Mouse (Mus musculus) right cerebral cortex, postnatal 10 days (tissue): ENCODE data around the gene Ctsh.
A peak's percentile ranks its signal among the peaks of the same experiment; 100 is the strongest.
"Not testable (repeated sequence)": the region's sequence is repeated elsewhere in the genome, so short reads cannot be mapped to it uniquely, and the experiment has no call there.

Experiments used
- DNase-seq, 2 experiments: peaks; one replicate each; pipeline ENCODE4 v3.0.0; 2021; ENCODE audit warnings: low spot score in 2 of 2

The Ctsh gene

DNA sequence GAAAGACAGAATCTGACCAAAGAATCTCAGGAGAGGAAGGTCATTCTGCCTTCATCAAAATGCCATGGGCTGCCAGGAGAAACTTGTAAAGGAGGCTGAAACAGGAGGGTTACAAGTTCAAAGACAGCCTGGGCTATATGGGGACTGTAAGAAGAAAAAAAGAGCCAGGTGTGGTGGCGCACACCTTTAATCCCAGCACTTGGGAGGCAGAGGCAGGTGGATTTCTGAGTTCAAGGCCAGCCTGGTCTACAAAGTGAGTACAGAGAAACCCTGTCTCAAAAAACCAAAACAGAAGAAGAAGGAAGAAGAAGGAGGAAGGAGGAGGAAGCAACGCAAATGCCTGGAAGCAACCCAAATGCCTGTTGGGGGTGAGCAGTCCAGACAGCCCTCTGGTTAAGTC, at the start of gene Ctsh:
Gene Ctsh (plus strand): TSS at position 301 of the 400 bp plus-strand sequence.
- no peak for DNase-seq

DNA sequence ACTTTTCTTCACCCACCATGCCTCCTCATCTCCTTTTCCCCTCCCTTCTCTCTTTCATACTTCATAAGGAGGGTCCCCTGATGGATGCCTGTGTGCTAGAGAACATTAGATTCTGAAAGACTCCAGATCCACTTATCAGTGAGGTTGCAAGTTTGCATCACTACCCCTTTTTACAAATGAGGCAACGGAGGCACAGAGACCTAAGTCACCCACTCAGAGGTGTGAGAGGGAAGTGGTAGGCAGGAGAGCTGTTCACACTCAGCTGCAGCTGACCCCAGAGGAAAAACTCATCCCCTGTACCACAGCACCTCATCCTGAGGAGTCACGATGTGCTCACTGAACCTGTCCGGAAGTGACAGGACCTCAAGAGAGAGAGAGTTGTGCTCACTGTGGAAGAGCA, 47.5 kb upstream of the Ctsh start:
- no peak for DNase-seq

DNA sequence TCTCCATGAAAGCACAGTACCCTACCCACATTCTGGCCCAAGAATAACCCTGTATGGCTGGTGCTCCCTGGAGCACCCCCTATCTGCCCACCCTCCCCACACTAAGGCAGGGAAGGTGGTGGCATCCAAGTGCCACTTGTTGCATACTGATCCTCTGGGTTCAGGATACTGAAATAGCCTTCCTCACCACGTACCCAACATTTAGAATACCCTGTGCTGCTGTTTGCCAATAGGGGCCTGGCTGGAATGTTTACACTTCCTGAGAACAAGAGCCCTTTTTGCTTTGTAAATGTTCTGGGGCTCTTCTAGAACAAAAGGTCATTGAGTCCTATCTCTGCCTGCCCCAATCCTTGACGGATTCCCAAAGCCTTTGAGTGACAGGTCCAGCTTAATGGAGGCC, 46.9 kb upstream of the Ctsh start:
- no peak for DNase-seq

DNA sequence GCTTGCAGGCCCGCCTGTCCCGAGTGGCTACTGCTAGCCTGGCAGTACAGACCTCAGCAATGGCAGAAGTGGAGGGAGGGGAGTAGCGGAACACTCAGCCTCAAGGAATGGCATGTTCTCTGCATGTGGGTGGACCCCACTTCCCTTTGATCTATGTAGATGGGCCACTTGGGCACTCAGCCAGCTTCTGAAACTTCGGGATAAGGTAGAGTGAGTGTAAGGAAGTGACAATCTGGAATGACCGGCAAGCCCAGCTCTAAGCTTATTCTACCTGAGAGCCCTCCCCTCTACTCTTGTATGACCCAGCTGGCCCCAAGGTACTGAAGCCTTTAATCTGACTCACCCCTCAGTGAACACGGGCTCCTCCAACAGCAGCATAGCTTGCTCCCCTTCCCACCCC, 45.8 kb upstream of the Ctsh start:
- no peak for DNase-seq

DNA sequence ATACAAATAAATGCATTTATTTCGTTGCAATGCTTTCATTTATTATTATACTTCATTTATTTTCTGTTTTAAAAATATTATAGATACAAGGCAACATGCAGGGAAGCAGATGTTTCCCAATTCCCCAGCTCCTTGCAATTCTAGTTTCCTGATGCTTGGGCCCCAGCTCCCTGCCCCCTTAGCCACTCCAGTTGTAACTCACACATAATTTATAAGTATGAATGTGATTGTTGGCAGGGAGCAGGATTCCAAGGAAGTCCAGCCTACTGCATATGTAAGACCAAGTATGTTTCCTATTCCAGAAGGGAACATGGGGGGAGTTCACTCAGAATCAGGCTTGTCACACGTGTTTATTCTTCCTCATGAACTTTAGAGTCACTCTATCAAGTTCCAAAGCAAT, 42.1 kb upstream of the Ctsh start:
- no peak for DNase-seq

DNA sequence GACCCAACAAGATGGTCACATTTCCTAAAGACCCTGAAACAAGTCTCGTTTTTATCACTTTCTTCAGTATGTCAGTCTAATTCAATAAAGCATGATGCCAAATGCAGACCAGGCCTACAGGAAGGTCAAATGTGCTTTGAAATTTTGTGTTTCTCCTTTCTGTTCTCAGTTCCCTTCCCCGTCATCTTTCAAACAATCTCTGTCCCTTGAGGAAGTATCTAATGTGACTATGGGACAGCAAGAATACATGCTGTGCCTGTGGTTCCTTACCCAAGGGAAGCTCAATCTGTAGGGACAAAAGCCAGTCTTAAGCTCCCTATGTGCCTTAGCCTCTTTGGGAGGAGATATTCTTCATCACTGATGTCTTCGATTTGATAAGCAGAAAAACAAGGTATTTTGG, 39.3 kb upstream of the Ctsh start:
- no peak for DNase-seq

DNA sequence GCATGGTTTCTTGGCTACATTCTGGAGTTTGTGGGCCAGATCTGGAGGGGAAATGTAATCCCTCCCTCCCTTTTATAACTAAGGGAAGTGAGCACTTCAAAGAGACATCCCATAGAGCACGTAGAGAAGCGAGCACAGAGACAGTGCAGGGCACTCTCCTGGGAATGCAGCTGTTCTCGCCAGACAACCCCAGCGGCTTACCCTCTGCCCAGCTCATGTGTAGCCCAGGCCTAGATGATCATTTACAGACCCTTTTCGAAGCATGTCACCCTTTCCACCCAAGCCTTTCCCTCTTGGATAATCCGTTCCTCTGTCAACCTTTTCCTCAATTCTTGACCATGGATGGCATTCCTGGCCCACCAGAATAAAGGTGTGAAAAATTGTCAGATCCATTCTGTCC, 37.7 kb upstream of the Ctsh start:
- no peak for DNase-seq

DNA sequence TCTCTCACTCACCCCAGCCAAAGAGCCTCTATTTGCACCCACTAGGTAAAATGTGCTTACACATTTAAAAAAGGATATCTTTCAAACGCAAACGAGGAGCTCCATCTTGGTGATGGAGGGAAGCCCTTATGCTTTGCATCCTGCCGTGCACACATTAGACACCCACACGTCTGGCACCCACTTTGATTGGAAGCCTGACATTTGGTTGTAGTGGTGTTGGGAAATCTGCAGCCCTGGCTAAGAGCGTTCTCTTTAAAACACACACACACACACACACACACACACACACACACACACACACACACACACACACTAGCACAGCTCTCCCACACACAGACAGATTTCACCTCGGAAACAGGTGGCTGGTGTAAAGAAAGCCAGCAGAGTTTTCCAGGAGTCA, 33.1 kb upstream of the Ctsh start:
- peak; percentile 58 to 76 for DNase-seq

DNA sequence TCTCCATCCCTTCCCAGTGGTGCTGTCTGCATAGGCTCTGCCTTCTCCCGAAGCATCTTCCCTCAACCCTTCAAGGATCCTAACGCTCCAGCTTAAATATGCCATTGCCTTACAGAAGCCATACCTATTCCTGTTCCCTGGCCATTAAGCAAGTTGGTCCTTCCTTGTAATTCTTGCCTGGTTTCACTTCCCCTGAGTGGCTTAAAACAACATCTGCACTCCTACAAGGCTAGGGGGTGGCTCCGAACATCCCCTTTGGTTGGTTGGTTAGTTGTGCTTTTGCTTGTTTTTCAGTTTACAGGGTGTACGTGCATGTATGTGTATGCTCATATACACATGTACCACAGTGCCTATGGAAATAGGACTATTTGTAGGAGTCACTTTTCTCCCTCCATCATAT, 32.5 kb upstream of the Ctsh start:
- DNase-seq, result no peak

DNA sequence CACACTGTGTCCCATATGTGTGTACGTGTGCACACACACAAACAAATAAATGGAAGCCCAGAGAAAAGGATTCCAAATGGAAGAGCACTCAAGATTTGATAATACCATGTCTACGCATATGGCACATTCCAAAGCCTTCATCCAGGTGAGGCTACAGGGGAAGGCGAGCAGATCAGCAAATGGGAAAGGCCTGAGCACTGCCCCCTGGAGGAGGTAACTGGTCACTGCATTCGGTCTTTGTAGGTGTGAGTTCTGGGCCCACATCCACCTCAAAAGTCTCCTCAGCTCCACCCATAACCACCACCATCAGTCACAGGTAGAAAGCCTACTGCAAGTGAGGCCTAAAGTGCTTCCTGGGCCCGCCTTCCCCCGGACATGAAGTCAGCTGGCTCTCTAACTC, 26.2 kb upstream of the Ctsh start:
- DNase-seq, result no peak

DNA sequence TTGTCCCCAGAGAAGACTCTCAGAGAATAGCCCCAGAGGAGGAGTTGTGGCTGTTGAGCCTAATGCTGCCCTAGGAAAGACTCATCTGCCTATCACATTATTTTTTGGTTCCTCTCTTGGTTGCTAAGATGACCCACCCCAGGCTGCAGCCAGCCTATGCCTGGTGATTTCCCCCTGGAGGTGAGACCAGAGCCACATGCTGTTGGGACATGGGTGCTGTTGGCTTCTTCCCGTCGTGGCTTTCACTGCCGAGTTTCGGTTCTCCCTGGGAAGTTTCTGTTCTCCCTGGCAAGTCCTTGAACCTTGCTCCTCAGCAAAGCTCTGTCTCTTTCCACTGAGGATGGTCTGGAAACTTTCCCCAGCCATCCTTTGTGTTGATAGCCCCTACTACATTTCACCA, 20.0 kb upstream of the Ctsh start:
- peak; percentile 35 to 41 for DNase-seq

DNA sequence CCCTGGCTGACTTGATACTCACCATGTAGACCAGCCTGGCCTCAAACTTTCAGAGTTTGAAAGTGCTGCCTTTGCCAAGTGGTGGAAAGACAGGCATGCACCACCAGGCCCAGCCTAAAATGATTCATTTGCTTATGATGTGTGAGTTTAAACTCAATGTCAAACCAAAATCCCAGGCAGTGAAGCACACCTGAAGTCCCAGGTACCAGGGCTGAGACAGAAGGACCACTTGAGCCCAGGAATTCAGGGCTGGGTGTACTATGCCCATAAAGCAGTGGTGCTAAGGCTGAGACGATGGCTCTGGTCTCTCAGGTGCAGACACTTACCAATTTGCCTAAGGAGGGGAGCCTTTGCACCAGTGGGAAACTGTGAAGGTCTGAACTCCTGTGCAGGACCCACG, 18.8 kb upstream of the Ctsh start:
- no peak for DNase-seq

DNA sequence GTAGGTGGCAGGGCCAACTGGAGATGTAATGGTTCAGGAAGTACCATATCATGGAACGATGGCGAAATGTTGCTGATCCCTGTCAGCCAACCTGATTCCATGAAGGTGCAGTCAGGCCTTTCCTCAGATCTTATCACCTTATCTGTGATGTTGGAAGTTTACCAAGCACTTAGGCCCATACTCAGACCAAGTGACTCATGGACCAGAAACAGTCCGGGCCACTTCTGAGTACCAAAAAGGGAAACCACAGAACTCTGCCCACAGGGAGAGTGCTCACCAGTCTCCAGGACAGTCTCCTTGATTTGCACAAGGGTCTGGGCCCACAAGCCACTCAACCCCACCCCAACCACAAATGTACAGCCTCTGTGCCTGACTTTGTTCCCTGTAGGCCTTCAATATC, 18.2 kb upstream of the Ctsh start:
- DNase-seq, result no peak

DNA sequence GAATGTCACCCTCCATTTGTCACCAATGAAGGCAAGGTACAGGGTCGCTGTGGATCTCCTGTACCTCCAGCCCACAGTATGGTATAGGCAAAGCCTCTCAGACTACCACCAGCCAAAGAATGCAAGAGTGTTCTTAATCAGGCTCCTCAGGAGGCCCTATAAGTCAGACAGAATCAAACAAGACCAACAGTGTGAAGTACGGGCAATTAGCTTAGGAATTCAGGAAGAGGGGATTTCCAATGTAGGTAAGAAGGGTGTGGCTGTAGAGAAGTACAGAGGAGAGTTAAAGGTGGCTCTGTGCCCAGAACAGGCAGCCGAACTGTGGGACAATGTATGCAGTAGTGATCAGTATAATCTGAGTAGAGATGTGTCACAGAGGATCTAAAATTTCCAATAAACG, 17.6 kb upstream of the Ctsh start:
- no peak for DNase-seq

DNA sequence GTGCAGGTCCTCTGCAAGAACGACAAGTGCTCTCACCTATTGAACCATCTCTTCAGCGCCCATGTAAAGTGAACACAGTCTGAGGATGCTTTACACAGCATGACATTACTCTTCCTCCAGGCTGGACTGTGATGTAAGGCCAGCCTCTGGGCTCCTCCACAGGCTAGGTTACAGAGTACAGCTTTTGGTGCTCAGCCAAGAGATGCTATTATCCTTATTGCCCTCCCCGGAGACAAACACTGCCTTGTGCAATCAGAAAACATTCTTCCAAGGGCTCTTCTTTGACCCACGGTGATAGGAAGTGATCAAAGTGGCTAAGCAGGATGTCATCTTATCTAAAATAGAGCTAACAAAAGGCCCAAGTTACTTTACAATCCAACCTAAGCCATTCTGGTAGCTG, 15.4 kb upstream of the Ctsh start:
- DNase-seq, result no peak

DNA sequence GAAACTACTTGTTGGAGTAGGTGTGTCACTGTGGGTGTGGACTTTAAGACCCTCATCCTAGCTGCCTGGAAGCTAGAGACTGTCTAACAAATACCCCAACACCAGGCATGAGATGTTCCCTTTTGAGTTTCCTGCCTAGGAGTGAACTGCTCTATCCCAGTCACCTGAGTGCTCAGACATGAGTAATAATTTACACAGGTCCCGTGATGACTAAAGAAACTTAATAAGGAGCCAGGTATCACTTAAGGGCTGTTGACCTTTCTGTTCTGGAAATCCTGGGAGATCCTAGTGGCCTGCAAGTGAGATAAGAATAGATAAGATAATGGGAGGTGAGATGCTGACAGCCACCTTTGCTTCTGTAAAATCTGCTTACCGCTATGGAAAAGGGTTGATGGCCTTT, 13.0 kb upstream of the Ctsh start:
- no peak for DNase-seq

DNA sequence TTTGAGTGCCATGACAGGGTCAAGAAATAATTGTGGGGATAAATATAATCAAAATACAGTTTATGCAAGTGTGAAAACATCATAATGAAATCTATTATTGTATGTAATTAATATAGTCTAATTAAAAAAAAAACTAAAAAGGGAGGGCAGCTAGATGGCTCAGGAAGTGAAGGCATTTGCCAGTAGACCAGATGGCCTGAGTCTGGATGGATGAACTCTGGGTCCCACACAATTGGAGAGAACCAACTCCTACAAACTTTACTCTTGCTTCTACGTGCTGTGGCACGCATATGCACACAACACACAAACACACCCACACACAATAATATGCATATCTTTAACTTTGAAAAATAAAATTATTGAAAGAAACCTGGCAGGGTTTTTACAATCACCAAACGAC, 12.4 kb upstream of the Ctsh start:
- no peak for DNase-seq

DNA sequence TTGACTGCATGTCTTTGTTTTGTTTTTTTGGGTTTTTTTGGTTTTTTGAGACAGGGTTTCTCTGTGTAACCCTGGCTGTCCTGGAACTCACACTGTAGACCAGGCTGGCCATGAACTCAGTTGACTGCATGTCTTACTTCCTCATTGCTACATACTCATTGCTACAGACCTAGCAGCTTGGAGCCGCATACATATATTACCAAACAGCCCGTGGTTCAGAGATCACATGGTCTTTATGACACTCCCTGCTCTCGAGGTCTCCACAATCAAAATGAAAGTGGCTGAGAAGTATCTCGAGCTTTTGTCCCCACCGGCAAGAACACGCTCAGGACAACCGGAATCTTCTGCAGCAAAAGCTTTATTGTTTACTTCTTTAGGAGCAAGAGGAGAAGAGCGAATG, 11.0 kb upstream of the Ctsh start:
- not testable (repeated sequence) for DNase-seq

DNA sequence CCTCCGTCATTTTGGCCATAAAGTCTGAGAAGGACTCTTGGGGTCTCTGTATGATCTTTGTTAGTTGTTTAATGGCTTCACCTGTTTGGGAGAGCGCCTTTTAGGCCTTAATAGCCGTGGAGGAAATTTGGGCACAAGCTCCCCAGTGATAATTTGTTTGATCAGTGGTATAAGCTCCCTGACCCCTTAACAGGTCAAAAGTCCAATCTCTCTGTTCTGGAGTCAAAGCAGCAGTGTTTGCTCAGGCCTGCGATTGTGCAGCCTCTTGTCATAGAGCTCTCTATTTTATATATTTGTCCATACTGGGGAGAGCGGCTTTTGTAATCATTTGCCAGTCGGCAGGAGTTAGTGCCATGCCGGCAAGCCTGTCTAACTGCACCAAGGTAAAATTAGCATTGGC, 8.8 kb upstream of the Ctsh start:
- no peak for DNase-seq

DNA sequence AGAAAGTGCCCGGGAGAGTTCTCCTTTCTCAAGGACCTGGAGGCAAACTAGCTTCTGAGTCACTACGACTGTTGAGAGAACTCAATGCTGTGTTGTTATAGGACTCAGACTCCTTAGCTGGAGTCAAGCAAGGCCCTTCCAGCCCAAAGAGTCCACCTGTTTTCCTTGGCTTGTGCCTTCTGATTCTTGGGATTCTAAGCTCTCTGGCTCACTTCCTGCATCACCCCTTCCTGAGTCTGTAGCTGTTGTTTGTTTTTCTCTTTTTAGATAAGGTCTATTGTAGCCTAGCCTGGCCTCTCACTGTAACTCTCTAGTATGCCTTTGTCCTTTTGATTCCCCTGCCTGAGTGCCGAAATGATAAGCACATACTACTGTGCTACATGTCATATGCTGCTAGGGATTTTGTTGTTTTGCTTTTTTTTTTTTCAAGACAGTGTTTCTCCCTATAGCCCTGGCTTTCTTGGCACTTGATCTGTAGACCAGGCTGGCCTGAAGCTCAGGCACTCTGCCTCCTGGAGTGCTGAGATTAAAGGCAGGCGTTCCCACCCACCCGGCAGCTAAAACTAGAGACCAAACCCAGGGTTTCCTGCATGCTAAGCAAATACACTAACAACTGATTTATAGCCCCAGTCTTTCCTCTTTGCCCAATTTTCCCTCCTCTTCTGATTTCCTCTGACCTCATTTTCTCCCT, 5.9 kb upstream of the Ctsh start:
- DNase-seq, result no peak

DNA sequence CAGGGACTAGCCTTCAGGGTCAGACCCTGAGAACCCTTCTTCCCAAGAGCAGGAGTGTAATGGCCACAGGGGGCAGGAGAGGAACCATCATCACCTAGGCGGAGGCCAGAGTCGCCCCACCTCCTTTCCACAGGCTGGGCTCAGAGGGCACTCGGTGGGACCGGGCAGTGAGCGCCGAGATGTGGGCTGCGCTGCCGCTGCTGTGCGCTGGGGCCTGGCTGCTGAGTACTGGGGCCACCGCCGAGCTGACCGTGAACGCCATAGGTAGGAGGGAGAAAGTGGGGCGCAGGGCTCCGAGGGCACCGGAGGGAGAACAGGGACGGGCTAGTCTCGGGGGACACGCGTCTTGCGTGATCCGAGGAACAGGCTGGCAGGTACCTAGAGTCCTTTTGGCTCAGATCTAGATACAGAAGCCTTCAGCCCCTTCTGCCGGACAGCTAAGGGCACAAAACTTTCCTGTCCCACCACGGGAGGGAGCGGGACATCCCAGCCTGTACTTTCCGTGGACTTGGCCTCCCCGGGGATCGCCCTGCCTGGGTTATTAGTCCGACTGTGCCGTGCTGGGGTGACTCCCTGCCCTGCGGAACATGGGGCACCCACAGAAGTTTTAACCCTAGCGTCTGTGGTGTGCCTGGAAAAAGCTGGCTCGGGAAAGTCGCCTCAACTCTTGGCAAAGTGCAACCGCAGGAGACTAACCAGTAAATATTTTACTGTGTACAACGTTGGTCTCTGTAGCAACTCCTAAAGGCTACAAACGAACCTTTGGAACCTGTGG, 606 bp downstream of the Ctsh start:
- peak; percentile 38 for DNase-seq

DNA sequence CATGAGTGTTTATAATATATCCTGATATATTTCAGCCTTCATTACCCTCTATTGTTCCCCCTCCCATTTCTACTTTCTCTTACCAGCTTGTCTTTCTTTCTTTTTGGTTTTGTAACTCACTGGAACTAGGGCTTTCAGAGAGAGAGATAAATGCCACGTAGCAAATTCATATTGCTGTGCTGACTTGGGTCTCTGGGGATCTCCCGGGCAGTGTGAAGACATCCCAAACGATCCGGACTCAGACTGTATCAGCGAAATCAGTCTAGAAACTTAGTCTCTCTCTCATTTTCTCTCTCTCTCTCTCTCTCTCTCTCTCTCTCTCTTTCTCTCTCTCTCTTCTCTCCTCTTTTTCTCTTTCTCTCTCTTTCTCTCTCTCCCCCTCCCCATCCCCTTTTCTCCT, 1.5 kb downstream of the Ctsh start:
- DNase-seq, result no peak

DNA sequence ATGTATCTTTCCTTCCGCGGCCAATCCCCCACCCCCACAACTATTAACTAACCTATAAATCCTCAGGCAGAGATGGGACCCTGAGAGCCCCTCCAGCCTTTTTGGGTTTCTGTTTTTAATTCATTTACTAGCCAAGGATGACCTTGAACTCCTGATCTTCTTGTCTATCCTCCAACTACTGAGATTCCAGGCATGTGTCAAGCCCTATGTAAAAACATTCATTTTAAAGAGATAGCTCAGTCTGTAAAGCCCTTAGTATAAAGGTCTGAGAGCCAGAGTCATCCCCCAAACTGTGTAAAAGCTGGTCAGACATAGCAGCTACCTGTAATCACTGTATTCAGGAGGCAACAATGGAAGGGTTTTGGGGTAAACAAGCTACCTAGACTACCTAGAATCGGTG, 2.0 kb downstream of the Ctsh start:
- no peak for DNase-seq

DNA sequence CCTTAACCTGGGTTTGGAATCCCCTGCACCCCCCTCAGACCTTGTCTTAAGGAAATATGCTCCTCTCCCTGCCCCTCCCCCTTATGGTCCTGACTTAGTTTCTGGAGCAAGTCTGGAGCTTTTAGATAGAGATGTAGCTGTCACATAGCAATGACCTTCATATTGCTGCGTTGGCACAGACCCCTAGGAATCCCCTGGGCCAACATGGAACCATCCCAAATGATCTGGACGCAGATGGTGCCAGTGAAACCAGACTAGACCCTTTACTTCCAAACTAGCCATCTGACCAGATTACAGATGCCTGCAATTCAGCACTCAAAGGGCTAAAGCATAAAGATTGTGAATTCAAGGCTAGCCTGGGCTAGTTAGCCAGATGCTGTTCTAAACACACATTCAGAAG, 2.8 kb downstream of the Ctsh start:
- no peak for DNase-seq
